Mouse (Mus musculus): ENCODE data around the gene Slc25a13. TPM values are rescaled to one million over a fixed set of nuclear protein-coding genes. Genes with fewer than 3 reads are reported as not detected.

Gene Slc25a13
- polyA plus RNA-seq, 1 experiment from 2014 or later: 54.3 TPM

- Histone ChIP-seq H3K9ac (ENCODE audit: low read length) (peak overlapping the region; percentile 49), H3K36me3 (ENCODE audit: control insufficient read depth, insufficient read depth) (no peaks in the 10 kb centered on the region), H3K4me1 (ENCODE audit: control insufficient read depth, insufficient read depth, low read length) (peaks cover 16% of the 10 kb centered on the region), H3K4me3 (ENCODE audit: low read length) (peak overlapping the region; percentile 12; the same call in 1 of the 2 replicates), H3K4me2 (ENCODE audit: low read depth, low read length) (peak overlapping the region; percentile 55), H3K27ac (ENCODE audit: low read length) (peak overlapping the region; percentile 46), H3K9me3 (replicated peaks; ENCODE audit: control insufficient read depth, low read length) (no peaks in the 10 kb centered on the region), H3K27me3 (ENCODE audit: control insufficient read depth, insufficient read depth, low read length) (no peaks in the 10 kb centered on the region)
- WGBS: 34% methylated on average over 25 of the region's 25 CpGs
- peak; percentile 65 for ATAC-seq (replicated peaks; ENCODE audit: extremely low read depth, insufficient read depth, low FRiP score)
These were observed 224.9 kb downstream of the Slc25a13 start for GRCm38 (mm10) chr6:5991817-5992755.

GRCm38 (mm10) chr6:5991243-5991642 is 225.7 kb downstream of the Slc25a13 start:
- Histone ChIP-seq H3K36me3 (ENCODE audit: control insufficient read depth, insufficient read depth) (no peaks in the 10 kb centered on the region), H3K4me3 (ENCODE audit: low read length) (no peak overlapping the region), H3K27ac (ENCODE audit: low read length) (no peak overlapping the region), H3K9me3 (replicated peaks; ENCODE audit: control insufficient read depth, low read length) (no peaks in the 10 kb centered on the region), H3K9ac (ENCODE audit: low read length) (peak overlapping the region; percentile 49; the same call in 1 of the 2 replicates), H3K27me3 (ENCODE audit: control insufficient read depth, insufficient read depth, low read length) (no peaks in the 10 kb centered on the region), H3K4me2 (ENCODE audit: low read depth, low read length) (peak overlapping the region; percentile 55; the same call in 1 of the 2 replicates), H3K4me1 (ENCODE audit: control insufficient read depth, insufficient read depth, low read length) (peaks cover 16% of the 10 kb centered on the region)
- WGBS: 79% methylated on average over 6 of the region's 6 CpGs
- no peak for ATAC-seq (replicated peaks; ENCODE audit: extremely low read depth, insufficient read depth, low FRiP score)
